Mouse (Mus musculus): ENCODE results near the gene Trpc2. TPM values are rescaled to one million over a fixed set of nuclear protein-coding genes. Genes with fewer than 3 reads are reported as not detected.

The Trpc2 gene
- polyA plus RNA-seq, 1 experiment from 2014 or later: 0.17 TPM

DNA sequence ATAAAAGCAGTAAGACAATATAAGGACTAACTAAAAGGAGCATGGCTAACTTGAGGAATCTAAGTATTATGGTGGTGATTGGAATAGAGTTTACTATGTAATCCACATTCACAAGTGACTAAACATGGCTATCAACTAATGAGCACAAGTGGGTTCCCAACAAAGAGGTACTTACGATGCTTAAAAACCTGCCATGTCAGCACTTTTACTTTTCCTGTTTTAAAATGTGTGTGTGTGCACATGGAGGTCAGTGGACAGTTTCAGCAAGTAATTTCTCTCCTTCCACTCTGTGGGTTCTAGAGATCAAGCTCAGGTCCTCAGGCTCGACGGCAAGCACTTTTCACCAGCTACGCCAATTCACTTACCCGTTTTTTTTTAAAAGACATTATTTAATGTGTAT, 55.0 kb downstream of the Trpc2 start:
- Histone ChIP-seq H3K9me3 (replicated peaks; ENCODE audit: control insufficient read depth, low read length) (no peaks in the 10 kb centered on the region), H3K4me3 (ENCODE audit: low read length) (no peak overlapping the region), H3K4me2 (ENCODE audit: low read depth, low read length) (no peak overlapping the region), H3K27me3 (ENCODE audit: control insufficient read depth, insufficient read depth, low read length) (no peaks in the 10 kb centered on the region), H3K4me1 (ENCODE audit: control insufficient read depth, insufficient read depth, low read length) (no peaks in the 10 kb centered on the region), H3K36me3 (ENCODE audit: control insufficient read depth, insufficient read depth) (peaks cover 56% of the 10 kb centered on the region), H3K9ac (ENCODE audit: low read length) (no peak overlapping the region), H3K27ac (ENCODE audit: low read length) (no peak overlapping the region)
- 98% methylated on average over 5 of the region's 5 CpGs for WGBS
- no peak for ATAC-seq (replicated peaks; ENCODE audit: extremely low read depth, insufficient read depth, low FRiP score)

Other genes starting within 250 kb of the Trpc2 start
- gene Inppl1, start 244.9 kb upstream of the Trpc2 start, polyA plus RNA-seq (2015; fragmentation: Nextera tagmentation; extraction: Ambion mirVana): 48.9 and 59.3 TPM in 2 replicates
- gene Folr2, start 225.9 kb upstream of the Trpc2 start, polyA plus RNA-seq (2015; fragmentation: Nextera tagmentation; extraction: Ambion mirVana): 0.98 and 2.4 TPM in 2 replicates
- gene Anapc15, start 219.4 kb upstream of the Trpc2 start, polyA plus RNA-seq (2015; fragmentation: Nextera tagmentation; extraction: Ambion mirVana): 53.2 and 54.0 TPM in 2 replicates
- gene Folr1, start 212.3 kb upstream of the Trpc2 start, polyA plus RNA-seq (2015; fragmentation: Nextera tagmentation; extraction: Ambion mirVana): 4.0 and 4.7 TPM in 2 replicates
- 147 and 151 TPM in 2 replicates for gene Lamtor1, start 177.2 kb upstream of the Trpc2 start, polyA plus RNA-seq (2015; fragmentation: Nextera tagmentation; extraction: Ambion mirVana)
- 0.14 TPM in 1 of 2 replicates, not detected in the other for gene Tomt, start 176.8 kb upstream of the Trpc2 start, polyA plus RNA-seq (2015; fragmentation: Nextera tagmentation; extraction: Ambion mirVana)
- gene Lrrc51, start 149.2 kb upstream of the Trpc2 start, polyA plus RNA-seq (2015; fragmentation: Nextera tagmentation; extraction: Ambion mirVana): 5.9 and 7.0 TPM in 2 replicates
- 41.0 and 46.5 TPM in 2 replicates for gene Numa1, start 149.0 kb upstream of the Trpc2 start, polyA plus RNA-seq (2015; fragmentation: Nextera tagmentation; extraction: Ambion mirVana)
- 1.9 and 3.2 TPM in 2 replicates for gene Il18bp, start 64.4 kb upstream of the Trpc2 start, polyA plus RNA-seq (2015; fragmentation: Nextera tagmentation; extraction: Ambion mirVana)
- 16.5 and 17.3 TPM in 2 replicates for gene Rnf121, start 17.6 kb upstream of the Trpc2 start, polyA plus RNA-seq (2015; fragmentation: Nextera tagmentation; extraction: Ambion mirVana)
- gene Xndc1, start 17.6 kb upstream of the Trpc2 start, polyA plus RNA-seq (2015; fragmentation: Nextera tagmentation; extraction: Ambion mirVana): 19.6 and 21.6 TPM in 2 replicates
- gene Xntrpc, start 17.4 kb upstream of the Trpc2 start, polyA plus RNA-seq (2015; fragmentation: Nextera tagmentation; extraction: Ambion mirVana): 0.80 and 0.95 TPM in 2 replicates
- gene Art1, start 18.6 kb downstream of the Trpc2 start, polyA plus RNA-seq (2015; fragmentation: Nextera tagmentation; extraction: Ambion mirVana): 3.1 and 5.0 TPM in 2 replicates
- gene Art5, start 26.4 kb downstream of the Trpc2 start, polyA plus RNA-seq (2015; fragmentation: Nextera tagmentation; extraction: Ambion mirVana): 1.4 and 1.9 TPM in 2 replicates
- gene Chrna10, start 33.7 kb downstream of the Trpc2 start, polyA plus RNA-seq (2015; fragmentation: Nextera tagmentation; extraction: Ambion mirVana): 0.24 TPM in 1 of 2 replicates, not detected in the other
- gene Nup98, start 127.1 kb downstream of the Trpc2 start, polyA plus RNA-seq (2015; fragmentation: Nextera tagmentation; extraction: Ambion mirVana): 20.7 and 20.8 TPM in 2 replicates
- gene Pgap2, start 127.1 kb downstream of the Trpc2 start, polyA plus RNA-seq (2015; fragmentation: Nextera tagmentation; extraction: Ambion mirVana): 56.4 and 61.6 TPM in 2 replicates
- 54.1 and 59.6 TPM in 2 replicates for gene Rhog, start 172.9 kb downstream of the Trpc2 start, polyA plus RNA-seq (2015; fragmentation: Nextera tagmentation; extraction: Ambion mirVana)
- gene Stim1, start 184.7 kb downstream of the Trpc2 start, polyA plus RNA-seq (2015; fragmentation: Nextera tagmentation; extraction: Ambion mirVana): 16.2 and 18.5 TPM in 2 replicates

All from heart, embryonic 16.5 days (tissue).